Mouse (Mus musculus): Measurements from ENCODE around the gene Dnase1. TPM values are rescaled to one million over a fixed set of nuclear protein-coding genes. Genes with fewer than 3 reads are reported as not detected.

Gene Dnase1
- total RNA-seq, 1 experiment: 1.0 TPM

DNA sequence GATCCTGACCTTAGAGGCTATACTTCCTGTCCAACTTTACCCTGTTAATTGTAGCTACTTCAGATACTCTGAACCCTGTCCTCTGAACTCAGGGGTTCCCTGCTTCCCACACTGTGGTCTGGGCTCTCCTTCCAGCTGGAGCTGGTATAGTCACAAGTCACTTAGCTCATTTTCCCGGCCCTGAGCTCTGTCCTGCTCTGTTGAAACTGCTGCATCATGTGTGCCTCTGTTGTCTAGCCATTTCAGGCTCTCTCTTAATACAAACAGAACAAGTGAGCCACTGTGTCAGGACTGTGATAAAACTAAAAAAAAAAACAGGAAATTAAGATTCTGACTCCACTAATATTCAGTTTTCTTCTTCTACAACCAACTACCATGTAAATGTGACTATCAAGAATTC lies 10.1 kb upstream of the Dnase1 start:
- H3K9me3 ChIP-seq (ENCODE audit: control insufficient read depth, insufficient read depth, low read depth, low read length): no peaks in the 10 kb centered on the region
- in situ Hi-C loops (cut with MboI; ENCODE audit: low sequenced_read_pairs in 2 of 2, unreplicated experiment in 2 of 2): no loop called here
- H3K4me1 ChIP-seq (ENCODE audit: control insufficient read depth in 2 of 2, insufficient read depth in 2 of 2, low read length in 2 of 2, poor library complexity in 1 of 2): peaks cover 3 to 20% of the 10 kb centered on the region in 2 experiments; a peak in 2 of 4 replicates
- 0 out of 2 replicates have a peak, but pooled peaks cover 2% of the 10 kb centered on the region for H3K36me3 ChIP-seq (ENCODE audit: control insufficient read depth, insufficient read depth, low read length, poor library complexity, severe bottlenecking)
- TF ChIP-seq ZNF384 (IDR thresholded peaks at IDR 0.05; ENCODE audit: low read depth, low read length): no peak
- no peak for TF ChIP-seq HCFC1 (IDR thresholded peaks at IDR 0.05; ENCODE audit: borderline replicate concordance, insufficient read depth, low read length)
- no peak for TF ChIP-seq ZC3H11A (IDR thresholded peaks at IDR 0.05; ENCODE audit: borderline replicate concordance, low read depth, low read length)
- TF ChIP-seq CHD2 (IDR thresholded peaks at IDR 0.05; ENCODE audit: low read depth, low read length): no peak
- no peak for TF ChIP-seq MAFK (IDR thresholded peaks at IDR 0.05; ENCODE audit: insufficient read depth, low read depth, low read length)
- DNase-seq (ENCODE audit: low read depth, low spot score): no peak
- H3K4me3 ChIP-seq (ENCODE audit: insufficient read depth in 1 of 2, low read depth in 1 of 2, low read length in 2 of 2, poor library complexity in 1 of 2, severe bottlenecking in 1 of 2): no peak overlapping the region
- H3K9ac ChIP-seq (ENCODE audit: insufficient read depth, low read depth, low read length, poor library complexity, severe bottlenecking): no peak overlapping the region
- H3K27ac ChIP-seq (ENCODE audit: insufficient read depth, low read depth, low read length, poor library complexity, severe bottlenecking): no peak overlapping the region

DNA sequence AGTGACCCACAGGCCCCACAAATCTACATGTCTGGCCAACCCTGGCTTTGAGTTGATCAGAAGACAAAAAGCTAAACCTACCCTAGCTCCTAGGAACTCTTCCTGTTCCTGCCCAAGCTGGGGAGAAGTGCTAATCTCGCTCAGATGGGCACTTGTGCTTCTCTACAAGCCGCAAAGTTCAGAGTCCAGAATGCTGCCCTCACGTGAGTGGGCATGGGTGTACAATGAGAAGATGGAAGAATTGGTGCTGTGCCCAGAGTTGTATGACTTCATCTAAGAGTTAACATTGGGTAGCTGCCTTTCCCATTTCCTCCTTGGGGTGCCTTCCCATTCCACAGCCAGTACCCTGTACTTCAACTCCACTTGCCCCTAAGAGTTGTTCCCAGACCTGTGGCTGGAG lies 9.5 kb upstream of the Dnase1 start:
- peaks cover 5 to 19% of the 10 kb centered on the region in 2 experiments; a peak in 3 of 4 replicates for H3K4me1 ChIP-seq (ENCODE audit: control insufficient read depth in 2 of 2, insufficient read depth in 2 of 2, low read length in 2 of 2, poor library complexity in 1 of 2)
- H3K36me3 ChIP-seq (ENCODE audit: control insufficient read depth, insufficient read depth, low read length, poor library complexity, severe bottlenecking): 0 out of 2 replicates have a peak, but pooled peaks cover 2% of the 10 kb centered on the region
- H3K9me3 ChIP-seq (ENCODE audit: control insufficient read depth, insufficient read depth, low read depth, low read length): no peaks in the 10 kb centered on the region
- no peak for DNase-seq (ENCODE audit: low read depth, low spot score)
- TF ChIP-seq HCFC1 (IDR thresholded peaks at IDR 0.05; ENCODE audit: borderline replicate concordance, insufficient read depth, low read length) (no peak), MAFK (IDR thresholded peaks at IDR 0.05; ENCODE audit: insufficient read depth, low read depth, low read length) (no peak), ZNF384 (IDR thresholded peaks at IDR 0.05; ENCODE audit: low read depth, low read length) (no peak), ZC3H11A (IDR thresholded peaks at IDR 0.05; ENCODE audit: borderline replicate concordance, low read depth, low read length) (no peak)
- in situ Hi-C loops (cut with MboI; ENCODE audit: low sequenced_read_pairs in 2 of 2, unreplicated experiment in 2 of 2): no loop called here
- H3K27ac ChIP-seq (ENCODE audit: insufficient read depth, low read depth, low read length, poor library complexity, severe bottlenecking): no peak overlapping the region
- no peak overlapping the region for H3K4me3 ChIP-seq (ENCODE audit: insufficient read depth in 1 of 2, low read depth in 1 of 2, low read length in 2 of 2, poor library complexity in 1 of 2, severe bottlenecking in 1 of 2)
- H3K9ac ChIP-seq (ENCODE audit: insufficient read depth, low read depth, low read length, poor library complexity, severe bottlenecking): no peak overlapping the region

DNA sequence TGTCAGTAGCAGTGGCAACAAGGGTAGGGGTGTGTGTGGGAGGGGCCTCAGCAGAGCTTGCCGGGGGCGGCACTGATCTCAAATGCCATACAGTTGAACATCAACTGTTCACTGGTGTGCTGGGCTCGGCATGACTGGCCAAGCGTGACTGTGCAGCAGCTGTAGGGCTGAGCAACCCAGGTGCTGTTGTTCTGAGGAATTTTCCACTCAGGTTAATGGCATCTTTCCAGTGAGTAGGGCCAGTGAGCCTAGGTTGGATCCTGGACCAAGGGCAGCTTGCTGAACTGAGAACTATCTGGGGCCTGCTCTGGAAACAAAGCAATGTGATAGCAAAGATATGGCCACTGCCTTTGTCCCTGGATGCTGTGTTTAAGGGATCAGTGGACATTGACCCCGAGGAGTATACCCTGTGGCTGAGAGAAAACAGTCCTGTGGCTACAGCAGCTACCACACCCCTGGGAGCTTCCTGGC lies 7.3 kb upstream of the Dnase1 start:
- H3K36me3 ChIP-seq (ENCODE audit: control insufficient read depth, insufficient read depth, low read length, poor library complexity, severe bottlenecking): 0 out of 2 replicates have a peak, but pooled peaks cover 4% of the 10 kb centered on the region
- peaks cover 6 to 20% of the 10 kb centered on the region in 2 experiments; a peak in 2 of 4 replicates for H3K4me1 ChIP-seq (ENCODE audit: control insufficient read depth in 2 of 2, insufficient read depth in 2 of 2, low read length in 2 of 2, poor library complexity in 1 of 2)
- in situ Hi-C loops (cut with MboI; ENCODE audit: low sequenced_read_pairs in 2 of 2, unreplicated experiment in 2 of 2): no loop called here
- no peak overlapping the region for H3K27ac ChIP-seq (ENCODE audit: insufficient read depth, low read depth, low read length, poor library complexity, severe bottlenecking)
- TF ChIP-seq CHD2 (IDR thresholded peaks at IDR 0.05; ENCODE audit: low read depth, low read length): no peak
- TF ChIP-seq MAFK (IDR thresholded peaks at IDR 0.05; ENCODE audit: insufficient read depth, low read depth, low read length): no peak
- TF ChIP-seq ZNF384 (IDR thresholded peaks at IDR 0.05; ENCODE audit: low read depth, low read length): no peak
- TF ChIP-seq ZC3H11A (IDR thresholded peaks at IDR 0.05; ENCODE audit: borderline replicate concordance, low read depth, low read length): no peak
- no peak for TF ChIP-seq HCFC1 (IDR thresholded peaks at IDR 0.05; ENCODE audit: borderline replicate concordance, insufficient read depth, low read length)
- H3K4me3 ChIP-seq (ENCODE audit: insufficient read depth in 1 of 2, low read depth in 1 of 2, low read length in 2 of 2, poor library complexity in 1 of 2, severe bottlenecking in 1 of 2): no peak overlapping the region
- no peaks in the 10 kb centered on the region for H3K9me3 ChIP-seq (ENCODE audit: control insufficient read depth, insufficient read depth, low read depth, low read length)
- no peak overlapping the region for H3K9ac ChIP-seq (ENCODE audit: insufficient read depth, low read depth, low read length, poor library complexity, severe bottlenecking)
- DNase-seq (ENCODE audit: low read depth, low spot score): no peak

DNA sequence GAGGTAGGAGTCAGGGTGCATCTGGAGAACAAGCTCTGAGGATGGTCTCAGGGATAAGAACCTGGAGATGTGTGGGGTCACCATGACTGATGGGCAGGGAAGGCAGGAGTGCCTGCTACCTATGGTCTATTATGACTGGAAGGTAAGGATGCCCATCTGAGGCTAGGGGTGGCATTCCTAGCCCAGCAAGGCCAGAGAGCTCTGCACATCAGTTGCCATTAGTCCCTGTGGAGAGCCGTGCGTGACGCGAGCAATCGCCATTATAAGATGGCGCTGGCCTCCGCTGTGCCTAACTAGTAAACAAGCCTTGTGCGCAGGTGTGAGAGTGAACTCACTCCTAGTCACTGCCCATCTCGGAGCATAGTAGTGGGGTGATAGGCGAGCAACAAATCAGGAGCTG lies 6.2 kb upstream of the Dnase1 start:
- Histone ChIP-seq H3K4me1 (ENCODE audit: control insufficient read depth in 2 of 2, insufficient read depth in 2 of 2, low read length in 2 of 2, poor library complexity in 1 of 2) (peaks cover 6 to 20% of the 10 kb centered on the region in 2 experiments; a peak in 2 of 4 replicates), H3K9me3 (ENCODE audit: control insufficient read depth, insufficient read depth, low read depth, low read length) (no peaks in the 10 kb centered on the region), H3K4me3 (ENCODE audit: insufficient read depth in 1 of 2, low read depth in 1 of 2, low read length in 2 of 2, poor library complexity in 1 of 2, severe bottlenecking in 1 of 2) (no peak overlapping the region), H3K27ac (ENCODE audit: insufficient read depth, low read depth, low read length, poor library complexity, severe bottlenecking) (no peak overlapping the region; the same call in 1 of the 2 replicates), H3K36me3 (ENCODE audit: control insufficient read depth, insufficient read depth, low read length, poor library complexity, severe bottlenecking) (0 out of 2 replicates have a peak, but pooled peaks cover 4% of the 10 kb centered on the region), H3K9ac (ENCODE audit: insufficient read depth, low read depth, low read length, poor library complexity, severe bottlenecking) (no peak overlapping the region)
- in situ Hi-C loops (cut with MboI; ENCODE audit: low sequenced_read_pairs in 2 of 2, unreplicated experiment in 2 of 2): no loop called here
- TF ChIP-seq ZC3H11A (IDR thresholded peaks at IDR 0.05; ENCODE audit: borderline replicate concordance, low read depth, low read length) (no peak), MAFK (IDR thresholded peaks at IDR 0.05; ENCODE audit: insufficient read depth, low read depth, low read length) (no peak), ZNF384 (IDR thresholded peaks at IDR 0.05; ENCODE audit: low read depth, low read length) (no peak), CHD2 (IDR thresholded peaks at IDR 0.05; ENCODE audit: low read depth, low read length) (no peak), HCFC1 (IDR thresholded peaks at IDR 0.05; ENCODE audit: borderline replicate concordance, insufficient read depth, low read length) (no peak)
- DNase-seq (ENCODE audit: low read depth, low spot score): no peak
